12 mouse cellular contexts compared by ENCODE assay signal in genomic region chr10:4160242-4160785, GRCm38 (mm10).
DNase-seq lines count a peak whose midpoint lies in the region; ATAC-seq lines count a peak whose summit lies in the region.
"Had no signal": no experiment of that assay in that cellular context is flagged by ENCODE, and none has a peak within 500 bp of the region (broad histone marks: within the 10 kb centered on the region; RNA-seq: fewer than 3 reads in every experiment).

No protein-coding gene starts in this region.

- no peaks in the 10 kb centered on the region for H3K9me3 ChIP-seq in heart, embryonic 11.5 days (replicated peaks; ENCODE audit: control insufficient read depth, low read length)
- H3K9me3 ChIP-seq in limb, embryonic 15.5 days, result no peaks in the 10 kb centered on the region
- H3K9me3 ChIP-seq in limb, embryonic 10.5 days (replicated peaks), result no peaks in the 10 kb centered on the region
- no peaks in the 10 kb centered on the region for H3K9me3 ChIP-seq in heart, embryonic 15.5 days (replicated peaks)

- no peak overlapping the region for H3K4me3 ChIP-seq in heart, embryonic 11.5 days (ENCODE audit: low read depth, low read length)
- no peak overlapping the region for H3K4me3 ChIP-seq in limb, embryonic 15.5 days
- H3K4me3 ChIP-seq in limb, embryonic 10.5 days, result no peak overlapping the region
- H3K4me3 ChIP-seq in heart, embryonic 15.5 days, result no peak overlapping the region

- 44% methylated on average over 13 of the region's 13 CpGs for WGBS in heart, embryonic 11.5 days (ENCODE audit: insufficient replicate concordance)
- 78% methylated on average over 13 of the region's 13 CpGs for WGBS in limb, embryonic 15.5 days
- 80% methylated on average over 13 of the region's 13 CpGs for WGBS in limb, embryonic 10.5 days
- 38% methylated on average over 13 of the region's 13 CpGs for WGBS in heart, embryonic 15.5 days

- peaks cover 14% of the 10 kb centered on the region for H3K4me1 ChIP-seq in heart, embryonic 11.5 days (ENCODE audit: control insufficient read depth, insufficient read depth, low read length)
- H3K4me1 ChIP-seq in limb, embryonic 15.5 days, result 0 out of 2 replicates have a peak, but pooled peaks cover 6% of the 10 kb centered on the region
- H3K4me1 ChIP-seq in limb, embryonic 10.5 days, result peaks cover 5% of the 10 kb centered on the region
- H3K4me1 ChIP-seq in heart, embryonic 15.5 days (replicated peaks), result peaks cover 13% of the 10 kb centered on the region

- peak overlapping the region; percentile 74; the same call in 1 of the 2 replicates for H3K27ac ChIP-seq in heart, embryonic 11.5 days (ENCODE audit: low read depth, low read length)
- 0 out of 2 replicates have a peak overlapping the region, but pooled peaks have one; percentile 0 for H3K27ac ChIP-seq in limb, embryonic 15.5 days
- H3K27ac ChIP-seq in limb, embryonic 10.5 days, result no peak overlapping the region
- peak overlapping the region; percentile 60 for H3K27ac ChIP-seq in heart, embryonic 15.5 days

- H3K27me3 ChIP-seq in heart, embryonic 11.5 days (ENCODE audit: control insufficient read depth, insufficient read depth, low read length), result no peaks in the 10 kb centered on the region
- H3K27me3 ChIP-seq in limb, embryonic 15.5 days, result no peaks in the 10 kb centered on the region
- H3K27me3 ChIP-seq in limb, embryonic 10.5 days (ENCODE audit: low read depth, poor library complexity, severe bottlenecking), result no peaks in the 10 kb centered on the region
- H3K27me3 ChIP-seq in heart, embryonic 15.5 days, result no peaks in the 10 kb centered on the region
- H3K27me3 ChIP-seq: CH12.LX had no signal

- no peak for DNase-seq in heart, adult 9 months (ENCODE audit: low spot score in 2 of 2)
- DNase-seq in limb, embryonic 10.5 days (ENCODE audit: low spot score), result no peak
- peak; percentile 35 for DNase-seq in retina, embryonic 14.5 days (ENCODE audit: low spot score)
- no peak for DNase-seq in adrenal gland, postnatal 10 days
- DNase-seq: adrenal gland, adult 8-10 months; gastrocnemius, postnatal 36 days; kidney, adult 18-20 months; thymus, adult 18-20 months had no signal

- H3K9ac ChIP-seq in heart, embryonic 11.5 days (ENCODE audit: low read depth, low read length), result 0 out of 2 replicates have a peak overlapping the region, but pooled peaks have one; percentile 8
- H3K9ac ChIP-seq in limb, embryonic 15.5 days, result no peak overlapping the region
- H3K9ac ChIP-seq in heart, embryonic 15.5 days, result 0 out of 2 replicates have a peak overlapping the region, but pooled peaks have one; percentile 38

- 0 out of 2 replicates have a peak overlapping the region, but pooled peaks have one; percentile 22 for H3K4me2 ChIP-seq in heart, embryonic 11.5 days
- H3K4me2 ChIP-seq in limb, embryonic 15.5 days, result no peak overlapping the region
- H3K4me2 ChIP-seq in heart, embryonic 15.5 days, result peak overlapping the region; percentile 20

- H3K36me3 ChIP-seq in heart, embryonic 11.5 days (ENCODE audit: control insufficient read depth, insufficient read depth, low read length), result no peaks in the 10 kb centered on the region
- no peaks in the 10 kb centered on the region for H3K36me3 ChIP-seq in limb, embryonic 15.5 days
- H3K36me3 ChIP-seq in limb, embryonic 10.5 days, result peaks cover 3% of the 10 kb centered on the region; the same call in 1 of the 2 replicates
- no peaks in the 10 kb centered on the region for H3K36me3 ChIP-seq in heart, embryonic 15.5 days

- ATAC-seq in heart, embryonic 11.5 days (replicated peaks; ENCODE audit: insufficient number of reproducible peaks, low FRiP score, low TSS enrichment), result peak; percentile 39; the same call in 1 of the 2 replicates
- ATAC-seq in limb, embryonic 15.5 days (ENCODE audit: insufficient number of reproducible peaks, low FRiP score, low TSS enrichment, low read depth), result no peak
- peak; percentile 53; the same call in 1 of the 2 replicates for ATAC-seq in heart, embryonic 15.5 days (replicated peaks; ENCODE audit: insufficient number of reproducible peaks, insufficient read depth, low FRiP score, low read depth)
